Mouse (Mus musculus) heart, postnatal 0 days (tissue): Measurements from ENCODE around the gene Olfr736. TPM values are rescaled to one million over a fixed set of nuclear protein-coding genes. Genes with fewer than 3 reads are reported as not detected.
A peak's percentile ranks its signal among the peaks of the same experiment; 100 is the strongest.

Source experiments
- ATAC-seq: fragments of 200-750 bp; cut with Nextera tagmentation; 2 replicates; pipeline ENCODE4 v1.8.0; 2017; ENCODE audit warnings: low read depth, moderate number of reproducible peaks, moderate library complexity; ENCODE audit not compliant: insufficient read depth
- DNase-seq: peaks from one replicate; pipeline ENCODE4 v3.0.0-alpha.2; 2016; ENCODE audit warnings: low spot score
- H3K27ac ChIP-seq: fragments of 300-500 bp; sonication (generic); 2 replicates; pipeline ENCODE4 v1.5.1; 2014; ENCODE audit warnings: low read depth, mild to moderate bottlenecking
- H3K27me3 ChIP-seq: fragments of 300-500 bp; sonication (generic); 2 replicates; pipeline ENCODE4 v1.6.1; 2014; ENCODE audit warnings: low read length, mixed read lengths; ENCODE audit not compliant: control insufficient read depth, insufficient read depth
- H3K36me3 ChIP-seq: fragments of 300-500 bp; sonication (generic); replicated peaks from 2 replicates; pipeline ENCODE4 v1.6.1; 2014; ENCODE audit warnings: low read length, mixed read lengths; ENCODE audit not compliant: control insufficient read depth, insufficient read depth
- H3K4me1 ChIP-seq: fragments of 300-500 bp; sonication (generic); 2 replicates; pipeline ENCODE4 v1.6.1; 2014; ENCODE audit warnings: antibody characterized with exemption; ENCODE audit not compliant: control insufficient read depth, insufficient read depth
- H3K4me2 ChIP-seq: fragments of 300-500 bp; sonication (generic); 2 replicates; pipeline ENCODE4 v1.6.1; 2014; ENCODE audit warnings: low read depth, mild to moderate bottlenecking, low read length, moderate library complexity
- H3K4me3 ChIP-seq: fragments of 300-500 bp; sonication (generic); 2 replicates; pipeline ENCODE4 v1.5.1; 2014; ENCODE audit warnings: low read depth, low read length
- H3K9ac ChIP-seq: fragments of 300-500 bp; sonication (generic); replicated peaks from 2 replicates; pipeline ENCODE4 v1.6.1; 2014; ENCODE audit warnings: low read depth, low read length, mixed read lengths
- H3K9me3 ChIP-seq: fragments of 300-500 bp; sonication (generic); replicated peaks from 2 replicates; pipeline ENCODE4 v1.6.1; 2016; ENCODE audit warnings: low read length; ENCODE audit not compliant: control insufficient read depth
- CTCF ChIP-seq: IDR thresholded peaks from 2 replicates; pipeline ENCODE4 v1.5.1; 2016; ENCODE audit warnings: antibody characterized with exemption, control low read depth, low read depth
- EP300 ChIP-seq: IDR thresholded peaks from 2 replicates; pipeline ENCODE4 v1.6.1; 2016; ENCODE audit warnings: antibody characterized with exemption, low read depth
- WGBS: fragments of 180-500 bp; shearing (Covaris S2); extraction: QIAGEN DNeasy Blood & Tissue Kit; methylation state at CpG from one replicate; pipeline ENCODE4 v1.1.7; 2014; 5-methylcytosine and 5-hydroxymethylcytosine counted together
- polyA plus RNA-seq: library from polyadenylated mRNA; unstranded; fragments of >200 nt; fragmentation: Nextera tagmentation; extraction: Ambion mirVana; gene quantifications from 2 replicates; pipeline ENCODE4 v1.2.1, GENCODE M21; 2015
- total RNA-seq: library from RNA; depleted of rRNA; stranded (reverse); fragments of >200 nt; gene quantifications from 2 replicates; pipeline ENCODE4 v1.2.3, GENCODE M21; 2014; ENCODE audit warnings: low replicate concordance; rRNA removed

Olfr736 gene
- total RNA-seq: not detected in 2 replicates
- not detected in 2 replicates for polyA plus RNA-seq

DNA sequence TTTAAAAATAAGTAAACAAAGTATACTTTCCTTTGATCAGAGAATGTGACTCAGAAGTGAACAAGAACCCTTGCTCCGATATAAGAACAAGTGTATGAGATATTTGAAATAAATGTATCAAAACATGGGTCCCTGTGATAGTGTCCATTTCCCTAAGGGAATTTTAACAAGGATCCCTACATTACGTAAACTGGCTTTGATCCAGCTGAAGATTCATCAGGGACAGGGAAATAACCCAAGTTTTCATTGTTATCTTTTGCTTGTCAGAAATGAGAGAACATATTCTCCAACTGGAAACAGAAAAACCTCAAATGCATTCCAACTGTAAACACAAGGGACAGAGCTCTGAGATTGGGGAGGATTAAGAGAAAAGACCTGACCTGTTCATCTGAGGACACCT lies at the start of gene Olfr736:
Gene Olfr736 (plus strand): TSS at position 301 of the 400 bp plus-strand sequence.
- H3K9me3 ChIP-seq: no peaks in the 10 kb centered on the region
- H3K9ac ChIP-seq: no peak within 1 kb of the TSS
- no peak within 1 kb of the TSS for H3K4me2 ChIP-seq
- DNase-seq (no peak), ATAC-seq (no peak)
- H3K4me3 ChIP-seq: no peak within 1 kb of the TSS
- TF ChIP-seq CTCF: no peak
- no peak for TF ChIP-seq EP300
- WGBS: 71% methylated on average over 2 of the region's 2 CpGs
- H3K27ac ChIP-seq: no peak within 1 kb of the TSS
- no peaks in the 10 kb centered on the region for H3K27me3 ChIP-seq
- H3K36me3 ChIP-seq: no peaks in the 10 kb centered on the region
- no peaks in the 10 kb centered on the region for H3K4me1 ChIP-seq

DNA sequence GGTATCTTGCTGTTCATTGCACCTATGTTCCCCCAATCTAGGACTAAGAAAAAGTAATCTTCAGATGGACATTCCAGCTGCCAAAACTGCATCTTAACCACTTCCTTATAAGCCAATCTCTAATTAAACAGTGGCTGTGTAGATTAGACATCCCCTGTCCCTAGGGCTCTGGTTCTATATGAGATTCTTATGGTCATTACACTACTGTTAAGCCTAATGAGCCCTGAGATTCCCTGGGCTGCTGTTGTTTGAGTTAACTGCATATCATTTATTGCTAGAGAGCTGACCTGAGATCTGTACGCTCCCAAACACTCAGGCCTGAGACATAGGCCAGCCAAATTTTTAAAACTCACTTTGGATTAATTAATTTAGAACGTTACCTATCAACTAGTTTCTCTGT lies 32.2 kb upstream of the Olfr736 start, which contains the start of gene Olfr735:
Gene Olfr735 (minus strand): TSS at position 77 of the 400 bp plus-strand sequence.
- Histone ChIP-seq H3K4me3 (no peak within 1 kb of the TSS), H3K27me3 (no peaks in the 10 kb centered on the region), H3K36me3 (no peaks in the 10 kb centered on the region), H3K9ac (no peak within 1 kb of the TSS), H3K4me2 (no peak within 1 kb of the TSS), H3K4me1 (no peaks in the 10 kb centered on the region), H3K27ac (no peak within 1 kb of the TSS), H3K9me3 (no peaks in the 10 kb centered on the region)
- no peak for DNase-seq
- 80% methylated on average over 2 of the region's 2 CpGs for WGBS
- TF ChIP-seq CTCF: no peak
- TF ChIP-seq EP300: no peak
- ATAC-seq: no peak

DNA sequence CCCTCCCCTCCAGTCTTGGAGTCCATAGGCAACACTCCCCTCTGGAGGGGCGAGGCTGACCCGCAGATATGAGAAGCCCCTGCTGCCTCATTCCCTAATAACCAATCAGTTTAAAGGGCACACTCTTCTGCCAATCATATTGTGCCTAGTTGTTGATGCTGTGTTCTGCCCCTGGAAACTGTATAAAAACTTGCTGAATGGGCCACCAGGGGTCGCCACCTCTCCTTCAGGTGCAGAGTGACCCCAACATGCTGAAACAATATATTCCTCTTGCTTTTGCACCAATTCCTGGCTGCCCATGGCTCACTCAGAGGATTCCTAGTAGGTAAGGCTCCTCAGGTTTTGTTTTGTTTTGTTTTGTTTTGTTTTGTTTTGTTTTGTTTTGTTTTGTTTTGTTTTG lies 28.5 kb upstream of the Olfr736 start:
- no peak for DNase-seq
- Histone ChIP-seq H3K4me2 (no peak overlapping the region), H3K36me3 (no peaks in the 10 kb centered on the region), H3K4me1 (no peaks in the 10 kb centered on the region), H3K27ac (no peak overlapping the region), H3K9me3 (no peaks in the 10 kb centered on the region), H3K4me3 (no peak overlapping the region), H3K9ac (no peak overlapping the region), H3K27me3 (no peaks in the 10 kb centered on the region)
- WGBS: 37% methylated on average over 3 of the region's 3 CpGs
- no peak for ATAC-seq
- TF ChIP-seq EP300 (no peak), CTCF (0 out of 2 replicates have a peak, but pooled peaks have one; percentile 23)

DNA sequence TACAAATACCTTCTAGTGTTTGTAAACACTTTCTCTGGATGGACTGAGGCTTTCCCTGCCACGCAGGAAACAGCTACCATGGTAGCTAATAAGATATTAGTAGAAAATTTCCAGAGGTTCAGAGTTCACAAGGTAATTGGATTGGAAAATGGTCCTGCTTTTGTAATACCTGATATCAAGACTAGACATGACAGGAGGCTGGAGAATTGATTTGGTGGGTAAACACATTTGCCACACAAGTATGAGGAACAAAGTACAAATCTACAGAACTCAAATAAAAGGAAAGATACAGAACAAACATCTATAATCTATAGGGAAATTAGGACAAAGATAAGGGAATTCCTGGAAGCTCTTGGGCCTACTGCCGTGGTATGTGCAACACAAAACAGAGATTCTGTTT lies 24.2 kb upstream of the Olfr736 start:
- no peaks in the 10 kb centered on the region for H3K9me3 ChIP-seq
- no peaks in the 10 kb centered on the region for H3K27me3 ChIP-seq
- H3K36me3 ChIP-seq: no peaks in the 10 kb centered on the region
- H3K27ac ChIP-seq: no peak overlapping the region
- no peak overlapping the region for H3K4me2 ChIP-seq
- 58% methylated on average over 2 of the region's 2 CpGs for WGBS
- H3K9ac ChIP-seq: no peak overlapping the region
- no peaks in the 10 kb centered on the region for H3K4me1 ChIP-seq
- ATAC-seq (no peak), DNase-seq (no peak)
- H3K4me3 ChIP-seq: no peak overlapping the region
- TF ChIP-seq EP300 (no peak), CTCF (no peak)

DNA sequence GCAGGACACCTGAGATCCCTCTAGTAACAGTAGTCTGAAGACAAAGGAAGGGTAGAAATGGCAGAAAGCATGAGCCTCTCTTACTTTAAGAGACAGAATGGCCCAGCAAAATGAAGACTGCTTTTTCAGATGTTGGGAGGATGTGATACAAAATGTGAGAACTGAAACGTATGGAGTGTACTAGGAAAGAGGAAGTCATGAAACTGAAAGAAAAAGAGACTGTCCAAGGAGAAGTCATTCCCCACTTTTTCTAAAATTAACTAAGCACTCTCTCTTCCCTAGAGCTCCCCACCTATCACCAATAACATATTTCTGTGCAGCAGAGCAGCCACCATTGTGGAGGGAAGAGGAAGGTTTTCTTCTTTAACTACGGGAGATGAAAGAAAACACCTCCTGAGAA lies 23.4 kb upstream of the Olfr736 start, which contains the start of gene Tlr11:
Gene Tlr11 (plus strand): TSS at position 322 of the 400 bp plus-strand sequence.
- H3K36me3 ChIP-seq: no peaks in the 10 kb centered on the region
- H3K9ac ChIP-seq: no peak within 1 kb of the TSS
- no peaks in the 10 kb centered on the region for H3K27me3 ChIP-seq
- H3K27ac ChIP-seq: no peak within 1 kb of the TSS
- no peaks in the 10 kb centered on the region for H3K9me3 ChIP-seq
- 64% methylated on average over 2 of the region's 2 CpGs for WGBS
- DNase-seq (no peak), ATAC-seq (no peak)
- no peaks in the 10 kb centered on the region for H3K4me1 ChIP-seq
- TF ChIP-seq CTCF (no peak), EP300 (no peak)
- H3K4me3 ChIP-seq: no peak within 1 kb of the TSS
- H3K4me2 ChIP-seq: no peak within 1 kb of the TSS

DNA sequence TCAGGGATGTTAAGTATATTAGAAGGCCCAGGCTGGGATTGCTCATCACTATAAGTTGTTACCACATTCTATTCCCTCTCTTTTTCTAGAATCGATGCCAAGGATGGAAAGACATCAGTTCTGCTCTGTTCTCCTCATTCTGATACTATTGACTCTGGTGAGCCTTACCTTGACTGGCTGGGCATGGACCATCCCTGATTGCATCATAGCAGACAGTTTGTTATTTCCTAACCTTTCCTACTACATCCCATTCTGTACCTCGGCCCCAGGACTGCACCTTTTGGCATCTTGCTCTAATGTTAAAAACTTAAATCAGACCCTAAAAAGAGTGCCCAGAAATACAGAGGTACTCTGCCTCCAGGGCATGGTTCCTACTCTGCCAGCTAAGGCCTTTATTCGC lies 20.5 kb upstream of the Olfr736 start:
- DNase-seq: no peak

More for the DNA sequence above, 20.5 kb upstream of the Olfr736 start:
- Histone ChIP-seq H3K4me3 (no peak overlapping the region), H3K4me1 (no peaks in the 10 kb centered on the region), H3K27ac (no peak overlapping the region), H3K9me3 (no peaks in the 10 kb centered on the region), H3K36me3 (no peaks in the 10 kb centered on the region), H3K4me2 (no peak overlapping the region), H3K9ac (no peak overlapping the region), H3K27me3 (no peaks in the 10 kb centered on the region)
- TF ChIP-seq EP300 (no peak), CTCF (no peak)
- ATAC-seq: no peak
- 65% methylated on average over 3 of the region's 3 CpGs for WGBS
